Mouse (Mus musculus): Measurements from ENCODE around the gene Grin3b. TPM values are rescaled to one million over a fixed set of nuclear protein-coding genes. Genes with fewer than 3 reads are reported as not detected.

Gene Grin3b
- polyA plus RNA-seq, 1 experiment = 0.30 TPM

DNA sequence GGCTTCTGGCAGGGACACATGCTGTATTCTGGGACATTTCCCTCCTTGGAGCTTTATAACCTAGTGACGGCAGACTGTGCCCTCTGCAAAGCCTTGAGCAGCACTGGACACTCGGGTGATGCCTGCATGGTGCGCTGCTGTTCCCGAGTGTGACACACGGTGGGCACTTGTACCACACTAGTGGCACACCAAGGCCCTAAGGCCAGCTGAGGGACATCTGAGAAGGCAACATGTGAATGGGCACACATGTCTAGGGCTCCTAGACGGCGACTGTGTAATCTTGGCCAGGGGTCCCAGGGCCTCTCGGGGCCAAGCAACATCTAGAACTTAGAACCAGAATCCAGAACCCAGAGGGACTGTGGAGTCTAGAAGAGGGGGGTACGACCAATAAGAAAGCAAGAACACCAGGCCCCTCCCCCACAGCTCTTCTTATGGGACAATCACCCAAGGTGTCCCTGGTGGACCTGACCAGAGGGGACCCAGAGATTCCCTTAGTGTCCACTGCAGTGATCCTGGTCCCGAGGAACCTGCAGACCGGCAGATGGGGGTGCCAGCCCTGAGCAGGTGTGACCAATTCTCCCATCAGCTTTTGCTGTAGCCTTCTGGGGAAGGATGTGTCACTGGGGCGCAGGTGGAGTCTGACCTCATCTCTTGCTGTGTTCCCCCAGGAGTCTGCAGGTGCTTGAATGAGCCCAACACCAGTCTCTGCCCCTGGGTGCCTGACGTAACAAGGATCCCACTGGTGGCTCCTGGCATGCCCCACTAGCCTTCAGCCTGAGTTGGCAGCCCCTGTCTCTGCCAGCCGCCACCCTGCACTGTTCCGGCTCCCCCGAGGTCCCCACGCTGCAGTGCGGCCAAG, 40.3 kb upstream of the Grin3b start:
- TF ChIP-seq MYOG (IDR thresholded peaks at IDR 0.05; ENCODE audit: control insufficient read depth, extremely low read depth, insufficient read length) (no peak), MYOD1 (IDR thresholded peaks at IDR 0.05; ENCODE audit: control insufficient read depth, insufficient read length, low read depth) (no peak), USF1 (IDR thresholded peaks at IDR 0.05; ENCODE audit: low read depth) (no peak), CTCF (IDR thresholded peaks at IDR 0.05; ENCODE audit: control insufficient read depth, insufficient read depth, insufficient read length) (no peak), FOSL1 (IDR thresholded peaks at IDR 0.05; ENCODE audit: insufficient read depth, low read length, poor library complexity, severe bottlenecking) (no peak), CEBPB (IDR thresholded peaks at IDR 0.05; ENCODE audit: low read depth) (no peak)
- H3K4me3 ChIP-seq (ENCODE audit: insufficient read depth, poor library complexity, severe bottlenecking) = no peak overlapping the region
- H3K79me2 ChIP-seq (ENCODE audit: control insufficient read depth, insufficient read depth) = no peaks in the 10 kb centered on the region
- H3K36me3 ChIP-seq (ENCODE audit: control insufficient read depth, insufficient read depth) = no peaks in the 10 kb centered on the region
- no peaks in the 10 kb centered on the region for H3K27me3 ChIP-seq (ENCODE audit: control insufficient read depth, insufficient read depth, insufficient read length)
- no peaks in the 10 kb centered on the region for H3K79me3 ChIP-seq (ENCODE audit: low read depth)
- H3ac ChIP-seq (ENCODE audit: control insufficient read depth, insufficient read length, low read depth) = no peak overlapping the region

DNA sequence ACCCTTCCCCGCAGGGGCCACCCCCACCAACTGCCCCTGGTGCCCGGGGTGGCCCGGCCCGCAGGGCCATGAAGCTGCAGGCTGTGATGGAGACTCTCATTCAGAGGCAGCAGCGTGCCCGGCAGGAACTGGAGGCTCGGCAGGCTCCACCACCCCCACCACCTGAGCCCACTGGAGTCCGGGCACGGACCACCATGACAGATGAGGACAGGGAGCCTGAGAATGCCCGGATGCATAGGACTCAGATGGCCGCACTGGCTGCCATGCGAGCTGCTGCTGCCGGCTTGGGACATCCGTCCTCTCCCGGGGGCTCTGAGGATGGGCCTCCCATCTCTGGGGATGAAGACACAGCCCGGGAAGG, 39.7 kb upstream of the Grin3b start:
- Histone ChIP-seq H3K4me3 (ENCODE audit: insufficient read depth, poor library complexity, severe bottlenecking) (no peak overlapping the region), H3K79me2 (ENCODE audit: control insufficient read depth, insufficient read depth) (no peaks in the 10 kb centered on the region), H3K79me3 (ENCODE audit: low read depth) (no peaks in the 10 kb centered on the region), H3K27me3 (ENCODE audit: control insufficient read depth, insufficient read depth, insufficient read length) (no peaks in the 10 kb centered on the region), H3K36me3 (ENCODE audit: control insufficient read depth, insufficient read depth) (no peaks in the 10 kb centered on the region), H3ac (ENCODE audit: control insufficient read depth, insufficient read length, low read depth) (no peak overlapping the region)
- TF ChIP-seq USF1 (IDR thresholded peaks at IDR 0.05; ENCODE audit: low read depth) (no peak), MYOG (IDR thresholded peaks at IDR 0.05; ENCODE audit: control insufficient read depth, extremely low read depth, insufficient read length) (no peak), FOSL1 (IDR thresholded peaks at IDR 0.05; ENCODE audit: insufficient read depth, low read length, poor library complexity, severe bottlenecking) (no peak), CEBPB (IDR thresholded peaks at IDR 0.05; ENCODE audit: low read depth) (no peak), MYOD1 (IDR thresholded peaks at IDR 0.05; ENCODE audit: control insufficient read depth, insufficient read length, low read depth) (no peak), MAX (IDR thresholded peaks at IDR 0.05) (no peak), CTCF (IDR thresholded peaks at IDR 0.05; ENCODE audit: control insufficient read depth, insufficient read depth, insufficient read length) (no peak)

DNA sequence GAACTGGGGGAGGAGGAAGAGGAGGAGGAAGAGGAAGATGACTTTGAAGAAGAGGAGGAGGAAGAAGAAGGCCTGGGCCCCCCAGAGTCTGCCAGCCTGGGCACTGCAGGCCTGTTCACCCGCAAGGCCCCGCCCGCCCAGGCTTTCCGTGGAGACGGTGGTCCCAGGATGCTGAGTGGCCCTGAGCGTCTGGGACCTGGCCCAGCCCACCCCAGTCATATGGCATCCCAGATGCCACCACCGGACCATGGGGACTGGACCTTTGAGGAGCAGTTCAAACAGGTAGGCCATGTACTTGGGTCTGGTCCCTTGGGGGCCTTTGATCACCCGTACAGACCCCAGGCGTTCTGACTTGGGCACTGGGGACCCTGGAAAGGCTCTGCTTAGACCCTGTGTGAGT, 38.7 kb upstream of the Grin3b start:
- TF ChIP-seq MAX (IDR thresholded peaks at IDR 0.05) (no peak), MYOG (IDR thresholded peaks at IDR 0.05; ENCODE audit: control insufficient read depth, extremely low read depth, insufficient read length) (no peak), CEBPB (IDR thresholded peaks at IDR 0.05; ENCODE audit: low read depth) (no peak), CTCF (IDR thresholded peaks at IDR 0.05; ENCODE audit: control insufficient read depth, insufficient read depth, insufficient read length) (no peak), FOSL1 (IDR thresholded peaks at IDR 0.05; ENCODE audit: insufficient read depth, low read length, poor library complexity, severe bottlenecking) (no peak), MYOD1 (IDR thresholded peaks at IDR 0.05; ENCODE audit: control insufficient read depth, insufficient read length, low read depth) (no peak), USF1 (IDR thresholded peaks at IDR 0.05; ENCODE audit: low read depth) (no peak)
- H3ac ChIP-seq (ENCODE audit: control insufficient read depth, insufficient read length, low read depth) = no peak overlapping the region
- no peak overlapping the region for H3K4me3 ChIP-seq (ENCODE audit: insufficient read depth, poor library complexity, severe bottlenecking)
- no peaks in the 10 kb centered on the region for H3K36me3 ChIP-seq (ENCODE audit: control insufficient read depth, insufficient read depth)
- H3K79me3 ChIP-seq (ENCODE audit: low read depth) = no peaks in the 10 kb centered on the region
- no peaks in the 10 kb centered on the region for H3K79me2 ChIP-seq (ENCODE audit: control insufficient read depth, insufficient read depth)
- no peaks in the 10 kb centered on the region for H3K27me3 ChIP-seq (ENCODE audit: control insufficient read depth, insufficient read depth, insufficient read length)

DNA sequence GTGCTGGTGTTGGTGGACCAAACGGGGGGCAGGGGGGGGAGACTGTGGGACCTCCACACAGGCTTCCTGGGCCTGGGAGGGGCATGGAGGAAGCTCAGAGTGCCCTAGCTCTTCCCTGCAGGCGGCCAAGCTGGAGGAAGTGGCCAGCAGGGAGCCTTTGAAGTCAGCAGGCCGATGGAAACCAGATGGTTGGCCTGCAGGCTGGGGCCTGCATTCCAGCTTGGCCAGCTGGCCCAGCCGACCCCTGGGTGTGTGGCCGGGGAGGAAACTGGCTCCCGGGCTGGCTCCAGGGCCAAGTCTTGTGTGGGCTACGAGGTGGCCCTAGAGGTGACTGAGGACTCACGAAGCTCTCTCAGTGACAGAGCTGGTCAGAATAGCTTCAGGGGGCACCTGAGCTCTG, 37.8 kb upstream of the Grin3b start:
- Histone ChIP-seq H3K27me3 (ENCODE audit: control insufficient read depth, insufficient read depth, insufficient read length) (no peaks in the 10 kb centered on the region), H3K4me3 (ENCODE audit: insufficient read depth, poor library complexity, severe bottlenecking) (no peak overlapping the region), H3K79me2 (ENCODE audit: control insufficient read depth, insufficient read depth) (no peaks in the 10 kb centered on the region), H3ac (ENCODE audit: control insufficient read depth, insufficient read length, low read depth) (no peak overlapping the region), H3K79me3 (ENCODE audit: low read depth) (no peaks in the 10 kb centered on the region), H3K36me3 (ENCODE audit: control insufficient read depth, insufficient read depth) (no peaks in the 10 kb centered on the region)
- TF ChIP-seq CEBPB (IDR thresholded peaks at IDR 0.05; ENCODE audit: low read depth) (no peak), MYOD1 (IDR thresholded peaks at IDR 0.05; ENCODE audit: control insufficient read depth, insufficient read length, low read depth) (no peak), MYOG (IDR thresholded peaks at IDR 0.05; ENCODE audit: control insufficient read depth, extremely low read depth, insufficient read length) (no peak), CTCF (IDR thresholded peaks at IDR 0.05; ENCODE audit: control insufficient read depth, insufficient read depth, insufficient read length) (no peak), MAX (IDR thresholded peaks at IDR 0.05) (no peak), USF1 (IDR thresholded peaks at IDR 0.05; ENCODE audit: low read depth) (no peak), FOSL1 (IDR thresholded peaks at IDR 0.05; ENCODE audit: insufficient read depth, low read length, poor library complexity, severe bottlenecking) (no peak)

DNA sequence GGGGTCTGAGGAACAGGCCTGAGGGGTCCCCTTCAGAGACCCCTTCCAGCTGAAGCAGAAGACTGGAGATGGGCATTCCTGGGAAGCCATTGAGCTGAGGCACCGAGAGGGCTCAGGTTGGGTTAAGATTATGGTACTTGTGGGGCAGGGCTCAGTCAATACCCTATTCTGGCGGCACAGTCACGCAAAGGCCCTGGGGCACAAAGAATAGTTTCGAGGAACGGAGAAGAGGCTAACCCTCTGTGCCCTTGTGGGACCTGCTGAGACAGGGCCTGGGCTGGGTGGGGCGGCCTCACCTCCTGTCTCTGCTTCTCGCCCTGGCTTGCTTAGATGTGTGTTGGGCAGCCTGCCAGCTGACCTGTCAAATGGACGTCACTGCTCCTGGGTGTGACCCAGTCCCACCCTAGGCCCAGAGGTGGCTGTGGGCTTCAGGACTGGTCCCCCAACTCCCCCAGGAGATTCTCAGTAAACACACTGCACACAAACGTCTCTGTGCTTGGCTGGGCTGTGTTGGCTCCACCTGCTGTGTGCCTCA, 37.3 kb upstream of the Grin3b start:
- Histone ChIP-seq H3K4me3 (ENCODE audit: insufficient read depth, poor library complexity, severe bottlenecking) (no peak overlapping the region), H3K36me3 (ENCODE audit: control insufficient read depth, insufficient read depth) (no peaks in the 10 kb centered on the region), H3ac (ENCODE audit: control insufficient read depth, insufficient read length, low read depth) (no peak overlapping the region), H3K27me3 (ENCODE audit: control insufficient read depth, insufficient read depth, insufficient read length) (no peaks in the 10 kb centered on the region), H3K79me3 (ENCODE audit: low read depth) (no peaks in the 10 kb centered on the region), H3K79me2 (ENCODE audit: control insufficient read depth, insufficient read depth) (no peaks in the 10 kb centered on the region)
- no peak for TF ChIP-seq CTCF (IDR thresholded peaks at IDR 0.05; ENCODE audit: control insufficient read depth, insufficient read depth, insufficient read length)
